Mouse (Mus musculus): ENCODE results near the gene Col9a2. TPM values are rescaled to one million over a fixed set of nuclear protein-coding genes. Genes with fewer than 3 reads are reported as not detected.
A peak's percentile ranks its signal among the peaks of the same experiment; 100 is the strongest.
"Not testable (repeated sequence)": the region's sequence is repeated elsewhere in the genome, so short reads cannot be mapped to it uniquely, and the experiment has no call there.

Col9a2 gene
- total RNA-seq, 2 experiments from 2014 or later, result 0.60 to 0.84 TPM

DNA sequence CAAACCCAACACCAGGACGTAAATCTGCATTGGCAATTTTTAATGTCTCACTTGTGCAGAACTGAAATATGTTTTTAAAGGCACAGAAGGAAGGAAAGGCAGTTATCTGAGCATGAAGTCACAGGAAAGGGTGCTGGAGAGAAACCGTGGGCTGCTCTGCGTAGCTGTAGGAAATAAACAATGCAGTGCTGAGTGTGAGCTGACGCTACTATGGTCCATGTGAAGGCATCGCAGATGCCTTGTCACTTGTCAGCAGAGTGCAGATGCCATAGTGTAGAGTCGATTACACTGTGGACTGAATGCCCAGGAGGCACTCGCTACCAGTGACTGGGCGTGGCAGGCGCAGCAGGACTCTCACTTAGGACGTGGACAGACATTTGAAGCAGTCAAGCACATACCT is 20.0 kb downstream of the Col9a2 start:
- DNase-seq; intact Hi-C loops (cut with DNase I; ENCODE audit: low total_unique reads): not testable (repeated sequence)

DNA sequence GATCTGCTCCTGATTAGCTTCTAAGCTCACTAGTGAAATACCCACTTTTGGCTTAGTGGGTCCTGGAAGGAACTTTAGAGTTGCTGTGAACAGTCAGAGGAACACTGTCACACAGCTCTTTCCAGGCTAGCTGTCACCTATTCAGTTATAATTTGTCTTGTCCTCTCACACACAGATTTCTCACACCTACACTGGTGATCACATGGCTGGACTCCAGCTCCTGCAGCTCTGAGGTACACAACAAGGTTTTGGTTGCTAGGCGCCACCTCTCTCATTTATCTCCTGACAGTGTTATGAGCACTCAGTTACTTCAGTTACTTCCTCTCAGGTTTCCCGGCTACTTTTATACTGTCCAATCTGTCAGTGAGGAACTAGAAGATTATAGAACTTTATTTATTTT is 26.2 kb downstream of the Col9a2 start:
- no peak for DNase-seq
- intact Hi-C loops (cut with DNase I; ENCODE audit: low total_unique reads), result no loop called here

GRCm38 (mm10) chr4:121074250-121074649 is 35.1 kb downstream of the Col9a2 start:
- DNase-seq, result no peak
- intact Hi-C loops (cut with DNase I; ENCODE audit: low total_unique reads), result no loop called here

- no peak for DNase-seq
- intact Hi-C loops (cut with DNase I; ENCODE audit: low total_unique reads), result no loop called here
Observed at GRCm38 (mm10) chr4:121077915-121078646, 38.9 kb downstream of the Col9a2 start.

GRCm38 (mm10) chr4:121080395-121080794 is 41.2 kb downstream of the Col9a2 start:
- DNase-seq, result no peak
- intact Hi-C loops (cut with DNase I; ENCODE audit: low total_unique reads), result no loop called here

DNA sequence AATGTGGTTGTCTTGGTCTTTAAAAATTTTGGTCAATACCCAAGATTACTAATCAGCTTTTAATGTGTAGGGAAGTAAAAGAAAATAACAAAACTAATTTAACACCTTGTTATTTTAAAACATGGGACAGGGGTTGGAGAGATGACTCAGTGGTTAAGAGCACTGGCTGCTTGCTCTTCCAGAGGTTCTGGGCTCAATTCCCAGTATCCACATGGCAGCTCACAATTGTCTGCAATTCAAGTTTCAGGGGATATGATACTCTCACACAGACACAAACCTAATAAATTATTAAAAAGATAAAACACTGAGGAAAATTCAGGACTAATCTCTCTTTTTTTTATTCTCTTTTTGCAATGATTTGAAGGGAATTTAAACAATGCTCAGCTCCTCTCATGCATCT is 45.3 kb downstream of the Col9a2 start:
- intact Hi-C loops (cut with DNase I; ENCODE audit: low total_unique reads), result no loop called here
- DNase-seq, result no peak

GRCm38 (mm10) chr4:121088696-121089095 is 49.5 kb downstream of the Col9a2 start:
- intact Hi-C loops (cut with DNase I; ENCODE audit: low total_unique reads), result no loop called here
- DNase-seq, result no peak

- DNase-seq, result no peak
- intact Hi-C loops (cut with DNase I; ENCODE audit: low total_unique reads), result no loop called here
Observed at GRCm38 (mm10) chr4:121090211-121090610, 51.0 kb downstream of the Col9a2 start.

- intact Hi-C loops (cut with DNase I; ENCODE audit: low total_unique reads), result no loop called here
- DNase-seq, result peak; percentile 75
Observed at GRCm38 (mm10) chr4:121097650-121098378, 58.6 kb downstream of the Col9a2 start, which contains the start of gene Zmpste24. Gene Zmpste24, minus strand, starts transcription at chr4:121098241.

GRCm38 (mm10) chr4:121103304-121103703 is 64.1 kb downstream of the Col9a2 start:
- DNase-seq, result no peak
- intact Hi-C loops (cut with DNase I; ENCODE audit: low total_unique reads), result no loop called here

Other genes starting within 250 kb of the Col9a2 start
- gene Nfyc, start 207.8 kb upstream of the Col9a2 start, total RNA-seq (2021), result 10 to 100 TPM; 43.7 to 44.3 TPM
- under 1 TPM in 1 of 2 experiments, not detected in 1; 0.06 TPM for gene Rims3, start 184.6 kb upstream of the Col9a2 start, total RNA-seq (2021)
- 1 to 10 TPM; 2.8 to 3.9 TPM for gene Exo5, start 114.4 kb upstream of the Col9a2 start, total RNA-seq (2021)
- gene Zfp69, start 87.7 kb upstream of the Col9a2 start, total RNA-seq (2021), result 1 to 10 TPM; 1.1 to 1.3 TPM
- 10 to 100 TPM; 16.1 to 16.3 TPM for gene Smap2, start 22.1 kb upstream of the Col9a2 start, total RNA-seq (2021)
- 10 to 100 TPM; 17.2 to 20.1 TPM for gene Zmpste24, start 58.9 kb downstream of the Col9a2 start, total RNA-seq (2021)
- not detected for gene Tmco2, start 69.8 kb downstream of the Col9a2 start, total RNA-seq (2021)
- gene Rlf, start 175.7 kb downstream of the Col9a2 start, total RNA-seq (2021), result 10 to 100 TPM; 10.4 TPM